Mouse (Mus musculus) mouse trophoblast stem cell (cell line): ENCODE measurements around the gene Glis1.

Experiments
- in situ Hi-C, 2 experiments: fragments of 300-500 bp; cut with MseI, MboI; formaldehyde crosslinking; loops; 2 replicates in 1 of 2; 3 replicates in 1 of 2; pipeline ENCODE4 v1.15.1; 2025

Gene Glis1

DNA sequence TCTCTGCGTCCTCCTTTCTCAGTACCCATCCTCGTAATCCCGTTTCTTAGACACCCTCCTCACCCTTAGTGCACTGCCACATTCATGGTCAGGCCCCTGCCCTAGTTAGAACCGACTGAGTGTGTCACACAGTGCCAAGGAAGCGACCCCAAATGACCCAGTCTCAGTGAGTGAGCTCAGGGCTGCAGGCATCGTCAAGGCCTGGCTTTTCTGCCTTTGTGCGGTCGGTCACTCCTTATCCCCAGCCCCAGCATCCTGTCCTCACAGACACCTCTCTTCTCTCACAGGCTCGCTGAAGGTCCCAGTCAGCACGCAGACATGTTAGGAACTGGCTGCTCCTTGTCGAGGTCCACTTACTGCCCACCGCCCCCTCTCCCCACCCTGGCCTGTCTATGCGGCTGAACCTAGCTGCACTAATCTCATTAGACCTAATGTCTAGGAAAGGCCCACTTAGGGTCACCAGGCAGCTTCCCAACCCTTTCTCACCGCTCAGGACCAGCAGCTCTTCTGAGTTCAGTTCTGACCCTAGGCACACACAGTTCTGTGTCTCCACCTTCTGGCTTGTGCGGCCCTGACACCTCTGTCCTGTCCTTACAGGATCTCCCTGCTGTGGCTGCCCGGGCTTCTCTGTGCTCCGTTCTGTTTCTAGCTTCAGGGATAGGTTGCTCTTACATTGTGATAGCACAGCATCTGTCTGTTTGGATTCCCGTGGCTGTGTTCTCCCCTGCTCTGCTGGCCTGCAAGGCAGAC, 18.1 kb downstream of the Glis1 start:
- in situ Hi-C loops: no loop called here

GRCm38 (mm10) chr4:107453141-107453984, 19.0 kb downstream of the Glis1 start:
- in situ Hi-C loops: no loop called here

- in situ Hi-C loops: no loop called here
Measured at GRCm38 (mm10) chr4:107457602-107458001, 23.2 kb downstream of the Glis1 start.

DNA sequence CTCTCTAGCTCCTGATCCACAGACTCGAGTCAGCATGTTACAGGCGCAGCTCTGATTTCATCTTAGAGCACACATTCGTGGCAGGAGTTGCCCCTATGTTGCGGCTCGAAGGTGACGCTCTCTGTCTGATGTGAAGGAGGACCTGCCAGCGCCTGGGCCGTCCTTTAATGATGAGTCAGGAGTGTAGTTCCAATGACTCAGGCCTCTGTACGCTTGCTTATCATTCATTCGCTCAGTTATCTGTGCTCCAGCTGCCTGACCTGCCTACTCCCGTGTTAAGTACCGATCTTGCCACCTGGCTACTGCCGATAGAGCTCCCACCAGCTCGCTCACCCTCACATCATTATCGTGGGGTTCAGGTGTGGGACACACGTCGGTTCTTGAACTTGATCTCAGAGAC, 24.5 kb downstream of the Glis1 start:
- in situ Hi-C loops: no loop called here

- in situ Hi-C loops: no loop called here
Measured at GRCm38 (mm10) chr4:107459461-107459860, 25.1 kb downstream of the Glis1 start.

DNA sequence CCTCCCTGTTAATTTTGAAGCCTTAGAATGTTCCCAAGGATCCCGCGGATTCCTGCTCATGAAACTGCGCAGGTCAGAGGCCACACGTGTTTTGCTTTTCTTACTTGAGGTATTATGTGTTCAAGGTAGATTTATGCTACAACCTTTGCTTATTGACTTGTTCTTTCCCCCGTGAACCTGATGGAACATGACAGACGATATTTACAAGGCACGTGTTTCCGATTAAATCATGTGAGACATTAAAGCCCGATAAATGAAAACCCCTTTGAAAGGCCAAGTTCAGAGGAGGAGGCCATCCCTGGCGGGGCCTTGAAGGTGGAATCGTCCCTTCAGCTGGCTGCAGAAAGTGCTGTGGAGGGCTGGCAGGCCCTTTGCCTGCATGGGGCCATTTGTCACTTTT, 26.1 kb downstream of the Glis1 start:
- in situ Hi-C loops: no loop called here

DNA sequence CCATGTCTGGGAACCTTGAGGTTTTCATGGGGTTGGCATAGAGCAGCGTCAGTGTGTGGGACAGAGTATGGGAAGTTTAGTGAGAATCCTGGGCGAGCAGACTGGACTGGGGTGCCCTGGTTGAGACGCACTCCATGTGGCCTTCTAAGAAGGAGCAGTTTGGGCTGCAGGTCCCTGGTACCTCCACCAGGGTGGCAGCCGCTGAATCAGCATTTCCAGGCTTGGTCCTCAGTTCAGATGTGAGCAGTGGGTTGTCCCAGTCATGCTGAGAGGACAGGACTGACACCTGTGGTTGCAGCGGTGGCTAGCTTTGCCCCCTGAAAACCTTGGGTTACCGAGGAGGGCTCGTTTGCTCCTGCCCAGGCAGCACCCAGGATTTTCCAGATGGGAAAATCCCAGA, 33.4 kb downstream of the Glis1 start:
- in situ Hi-C loops: no loop called here

GRCm38 (mm10) chr4:107468264-107468663, 33.9 kb downstream of the Glis1 start:
- in situ Hi-C loops: no loop called here

- in situ Hi-C loops: no loop called here
Measured at GRCm38 (mm10) chr4:107468768-107469167, 34.4 kb downstream of the Glis1 start.

GRCm38 (mm10) chr4:107476266-107476665, 41.9 kb downstream of the Glis1 start:
- in situ Hi-C loops: no loop called here

GRCm38 (mm10) chr4:107479015-107479414, 44.6 kb downstream of the Glis1 start:
- in situ Hi-C loops: no loop called here

- in situ Hi-C loops: no loop called here
Measured at GRCm38 (mm10) chr4:107482541-107482940, 48.1 kb downstream of the Glis1 start.

DNA sequence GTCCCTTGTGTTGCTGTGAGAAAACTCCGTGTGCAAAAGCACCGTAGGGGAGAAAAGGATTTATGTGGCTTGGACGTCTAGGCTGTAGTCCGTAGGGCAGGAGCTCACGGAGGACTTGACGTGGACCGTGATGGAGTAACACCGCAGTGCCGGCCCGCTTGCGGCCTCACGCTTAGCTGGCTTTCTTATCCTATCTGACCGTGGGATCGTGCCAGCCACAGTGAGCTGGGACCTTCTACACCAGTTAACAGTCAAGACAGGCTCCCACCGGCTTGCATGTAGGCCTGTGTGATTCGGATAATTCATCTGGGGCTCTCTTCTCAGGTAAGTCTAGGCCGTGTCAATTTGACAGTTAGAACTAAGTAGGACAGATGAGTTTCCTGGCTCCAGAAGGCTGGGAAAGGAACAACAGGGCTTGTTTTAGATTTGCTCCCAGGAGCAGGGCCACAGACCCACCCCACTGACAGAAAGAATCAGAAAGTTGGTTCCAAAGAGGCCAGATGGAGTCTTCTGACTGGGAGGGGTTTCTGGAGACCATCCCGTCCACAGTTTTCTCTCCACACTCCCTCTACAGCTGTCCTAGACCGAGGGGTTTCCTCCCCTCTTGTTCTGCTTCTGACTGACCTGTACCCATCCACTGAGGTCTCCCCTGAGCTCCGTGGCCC, 49.3 kb downstream of the Glis1 start:
- in situ Hi-C loops: no loop called here

DNA sequence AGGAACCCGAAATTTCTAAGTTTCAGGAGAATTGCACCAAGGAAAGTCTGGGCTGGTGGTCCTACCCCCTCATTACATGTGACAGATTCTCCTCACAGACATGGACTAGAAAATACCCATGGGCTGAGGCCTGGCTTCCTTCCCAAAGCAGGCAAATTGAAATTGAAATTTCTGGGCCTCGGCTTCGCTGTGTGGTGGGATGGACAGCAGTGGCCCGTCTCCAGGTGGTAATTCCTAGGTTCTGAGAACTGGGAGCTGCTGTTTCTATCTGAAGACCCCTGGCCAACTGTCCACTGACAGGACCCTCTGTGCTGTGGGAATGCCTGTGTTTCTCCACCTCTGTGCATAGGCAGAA, 49.8 kb downstream of the Glis1 start:
- in situ Hi-C loops: no loop called here

DNA sequence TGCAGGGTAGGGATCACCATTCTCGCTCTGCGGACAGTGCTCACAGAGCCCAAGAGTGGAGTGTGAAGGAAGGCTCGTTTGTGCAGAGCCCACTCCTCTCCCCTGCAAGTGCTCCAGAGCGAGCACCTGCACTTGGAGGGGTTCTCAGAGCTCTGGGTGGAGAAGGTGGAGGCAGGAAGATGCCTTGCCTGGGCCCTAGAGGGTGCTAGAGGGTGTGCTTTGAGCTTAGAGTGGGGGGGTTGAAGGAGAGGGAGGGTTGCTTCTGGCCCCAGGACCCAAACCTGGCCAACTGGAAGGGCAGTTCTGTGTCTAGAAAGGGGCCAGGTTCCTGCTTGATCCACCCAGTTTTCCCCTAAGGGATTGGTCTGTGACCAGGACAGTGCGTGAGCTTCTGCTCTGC, 51.5 kb downstream of the Glis1 start:
- in situ Hi-C loops: no loop called here

- in situ Hi-C loops: no loop called here
Measured at GRCm38 (mm10) chr4:107489121-107489840, 54.9 kb downstream of the Glis1 start.

DNA sequence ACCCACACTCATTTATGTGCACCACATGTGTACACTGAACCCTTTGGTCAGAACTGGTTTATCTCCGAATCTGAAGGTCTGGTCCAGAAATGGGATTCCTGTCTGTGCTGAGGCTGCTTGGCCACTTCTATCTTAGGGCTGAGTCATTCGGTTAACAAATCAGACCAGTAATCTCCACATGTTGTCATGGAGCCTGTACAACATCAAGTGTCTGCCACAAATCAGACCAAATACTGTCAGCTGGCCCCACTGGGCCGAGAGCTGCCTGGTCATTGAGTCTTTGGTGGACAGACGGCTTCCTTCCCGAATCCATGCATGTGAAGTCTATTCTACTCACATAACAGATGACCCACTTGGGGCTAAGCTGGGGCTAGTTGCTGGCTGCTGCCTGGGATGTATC, 58.6 kb downstream of the Glis1 start:
- in situ Hi-C loops: no loop called here

DNA sequence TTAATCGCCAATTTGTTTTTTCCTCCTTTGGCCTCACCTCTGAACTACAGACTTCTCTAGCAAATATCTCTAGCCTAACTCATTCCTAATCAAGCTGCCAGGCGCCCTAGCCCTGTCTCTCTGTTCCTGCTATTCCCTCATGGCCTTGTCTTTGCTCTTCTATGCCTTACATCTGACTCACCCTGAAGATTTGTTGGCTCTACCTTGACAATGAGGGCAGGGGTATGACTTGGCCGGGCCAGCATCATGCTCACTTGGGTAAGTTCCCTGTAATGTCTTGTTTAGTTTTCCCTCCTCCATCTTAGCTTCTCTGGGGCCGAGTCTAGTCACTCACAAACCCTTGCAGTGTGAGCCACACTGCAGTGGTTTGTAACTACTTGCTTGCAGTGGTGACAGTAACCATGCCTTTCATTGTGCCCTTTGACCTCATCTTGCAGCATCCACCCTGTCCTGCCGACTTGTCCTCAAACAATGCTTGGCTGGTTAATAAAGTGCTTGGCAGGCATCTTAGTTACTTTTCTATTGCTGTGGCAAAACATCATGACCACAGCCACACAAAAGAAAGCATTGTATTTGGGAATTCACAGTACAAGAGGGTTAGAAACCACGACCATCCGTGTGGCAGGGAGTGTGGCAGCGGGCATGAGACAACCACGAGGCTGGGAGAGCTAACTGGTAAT, 61.5 kb downstream of the Glis1 start:
- in situ Hi-C loops: no loop called here

- in situ Hi-C loops: no loop called here
Measured at GRCm38 (mm10) chr4:107497430-107497935, 63.1 kb downstream of the Glis1 start.

DNA sequence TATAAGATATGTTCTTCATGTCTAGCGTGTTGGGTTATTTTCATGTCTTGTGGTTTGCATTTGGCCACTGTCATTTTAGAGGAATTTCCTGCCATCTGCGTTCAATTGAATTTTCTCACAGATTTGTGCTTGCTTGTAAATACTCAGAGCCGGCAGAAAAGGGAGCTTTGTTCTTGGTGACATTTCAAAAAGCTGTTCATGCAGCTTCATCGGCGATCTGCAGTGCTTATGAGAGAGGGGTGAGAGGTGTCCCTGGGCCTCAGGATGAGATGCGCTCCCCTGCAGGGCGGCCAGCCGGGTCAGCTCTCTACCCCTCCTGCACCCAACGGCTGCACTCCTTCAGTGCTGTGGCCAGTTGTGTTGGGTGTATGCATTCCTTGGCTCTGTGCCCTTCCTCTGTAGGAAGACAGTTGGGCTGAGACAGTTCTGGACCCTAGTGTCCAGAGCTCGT, 68.2 kb downstream of the Glis1 start:
- in situ Hi-C loops: no loop called here

- in situ Hi-C loops: no loop called here
Measured at GRCm38 (mm10) chr4:107514981-107515380, 80.6 kb downstream of the Glis1 start.
